Mouse (Mus musculus) urinary bladder, adult 2 months (tissue): ENCODE results near the gene Megf11. TPM values are rescaled to one million over a fixed set of nuclear protein-coding genes. Genes with fewer than 3 reads are reported as not detected.

Experiments used
- DNase-seq: peaks from one replicate; pipeline ENCODE4 v3.0.0; 2022; ENCODE audit warnings: low spot score
- polyA plus RNA-seq: library from polyadenylated mRNA; depleted of rRNA; stranded (reverse); fragments of >200 nt; gene quantifications from 2 replicates; pipeline ENCODE4 v1.2.3, GENCODE M21; 2012

Gene Megf11
- polyA plus RNA-seq, 1 experiment, result 0.17 TPM

GRCm38 (mm10) chr9:64557846-64558530 is 172.6 kb downstream of the Megf11 start:
- DNase-seq, result no peak

DNA sequence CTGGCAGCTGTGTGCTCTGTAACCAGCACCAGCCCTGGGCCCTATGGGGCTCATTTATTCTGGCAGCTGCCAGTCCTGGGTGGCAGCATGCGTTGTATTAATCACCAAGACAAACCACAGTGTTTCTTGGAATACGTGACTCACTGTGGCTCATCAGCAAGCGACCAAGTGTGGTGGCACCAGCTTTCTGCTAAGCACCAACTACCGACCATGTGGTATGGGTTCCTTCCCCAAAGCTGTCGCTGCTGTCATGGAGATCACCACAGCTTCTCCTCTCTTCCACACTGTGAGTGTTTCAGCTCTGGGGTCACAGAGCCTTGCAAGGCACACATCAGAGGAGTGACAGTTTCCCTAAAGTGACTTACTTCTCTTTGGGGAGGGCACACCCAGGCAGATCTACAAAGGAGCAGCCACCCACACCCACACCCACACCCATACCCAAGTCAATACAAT is 178.9 kb downstream of the Megf11 start:
- no peak for DNase-seq

DNA sequence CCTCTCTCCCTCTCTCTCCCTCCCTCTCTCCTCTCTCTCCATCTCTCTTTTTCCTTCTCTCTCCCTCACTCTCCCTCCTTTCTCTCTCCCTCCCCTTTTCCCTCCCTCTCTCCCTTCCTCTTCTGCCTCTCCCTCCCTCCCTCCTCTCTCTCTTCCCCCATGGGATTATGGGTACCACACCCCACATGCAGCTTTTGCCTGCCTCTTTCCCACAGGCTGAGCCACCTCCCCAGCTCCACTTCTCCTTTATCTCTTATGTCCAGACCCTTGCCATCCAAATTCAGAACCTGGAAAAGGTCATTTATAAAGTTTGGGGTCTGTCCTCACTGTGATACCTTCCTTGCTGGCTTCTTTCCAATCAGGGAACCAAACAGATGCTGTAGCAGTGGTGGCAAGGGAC is 180.5 kb downstream of the Megf11 start:
- DNase-seq, result no peak

DNA sequence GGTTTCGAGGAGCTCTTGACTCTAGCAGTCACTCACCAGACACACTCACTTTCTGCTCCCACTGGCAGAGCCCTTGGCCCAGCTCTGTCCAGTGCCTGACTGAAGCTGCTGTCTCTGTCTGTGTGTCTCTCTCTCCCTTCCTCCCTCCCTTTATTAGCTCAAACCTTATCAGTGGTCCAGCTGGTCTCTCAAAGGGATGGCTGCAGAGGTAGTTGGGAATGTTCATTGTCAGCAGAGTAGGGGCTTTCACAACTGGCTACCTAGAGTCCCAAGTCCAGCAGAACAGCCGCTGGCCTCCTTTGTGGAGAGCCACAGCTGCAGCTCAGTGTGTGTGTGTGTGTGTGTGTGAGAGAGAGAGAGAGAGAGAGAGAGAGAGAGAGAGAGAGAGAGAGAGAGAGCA is 180.9 kb downstream of the Megf11 start:
- DNase-seq, result no peak

DNA sequence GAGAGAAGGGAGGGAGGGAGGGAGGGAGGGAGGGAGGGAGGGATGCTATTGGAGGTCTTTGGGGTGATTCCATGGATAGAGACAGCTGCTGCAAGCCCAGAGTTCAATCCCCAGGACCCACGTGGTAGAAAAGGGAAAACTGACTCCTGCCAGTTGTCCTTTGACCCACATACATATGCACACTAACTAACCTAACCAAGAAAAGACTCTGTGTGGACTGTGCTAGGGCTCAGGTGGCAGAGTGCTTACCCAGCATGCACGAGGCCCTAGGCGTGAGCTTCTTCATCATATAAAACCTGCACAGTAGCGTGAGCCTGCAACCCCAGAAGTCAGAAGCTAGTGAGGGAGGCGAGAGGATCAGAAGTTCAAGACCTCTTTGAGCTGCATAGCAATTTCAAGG is 182.1 kb downstream of the Megf11 start:
- no peak for DNase-seq

DNA sequence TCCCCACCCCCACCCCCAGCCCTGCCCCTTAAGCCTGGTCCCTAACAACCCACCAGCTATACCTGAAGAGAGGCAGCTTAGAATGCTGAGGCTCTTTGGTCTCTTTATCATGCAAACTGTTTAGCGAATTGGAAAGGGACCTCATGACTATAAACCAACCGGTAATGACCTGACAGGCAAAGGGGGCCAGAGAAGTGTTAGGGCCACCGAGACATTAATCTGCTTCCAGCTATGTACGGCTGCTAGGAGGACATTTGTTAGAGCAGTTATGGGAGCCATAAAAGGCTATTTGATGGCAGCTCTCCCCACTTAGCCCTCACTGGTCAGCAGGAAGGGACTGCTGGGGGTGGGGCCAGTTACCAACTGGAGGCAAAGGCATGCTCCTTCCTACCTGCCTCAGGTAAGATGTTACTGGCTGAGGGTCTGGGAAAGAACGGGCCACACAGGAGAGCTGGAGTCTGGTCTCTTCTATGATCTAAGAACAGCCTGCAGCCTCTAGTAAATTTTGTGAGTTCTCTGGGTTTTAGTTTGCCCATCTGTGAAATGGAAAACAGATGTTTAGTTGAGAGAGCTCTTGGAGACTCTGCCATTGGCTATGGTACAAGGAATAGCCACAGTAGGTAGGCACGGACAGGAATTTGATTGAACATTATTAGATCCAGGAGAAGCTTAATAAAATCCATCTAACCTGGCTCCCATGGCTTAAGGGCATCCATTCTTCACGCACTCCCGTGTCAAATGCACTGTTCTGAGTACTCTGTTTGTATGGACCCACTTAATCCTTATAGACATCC is 183.2 kb downstream of the Megf11 start:
- DNase-seq, result no peak

- DNase-seq, result no peak
Observed at GRCm38 (mm10) chr9:64570448-64570847, 185.0 kb downstream of the Megf11 start.

GRCm38 (mm10) chr9:64571091-64571490 is 185.7 kb downstream of the Megf11 start:
- no peak for DNase-seq

- no peak for DNase-seq
Observed at GRCm38 (mm10) chr9:64572629-64573190, 187.3 kb downstream of the Megf11 start.

- no peak for DNase-seq
Observed at GRCm38 (mm10) chr9:64575658-64576057, 190.2 kb downstream of the Megf11 start.

DNA sequence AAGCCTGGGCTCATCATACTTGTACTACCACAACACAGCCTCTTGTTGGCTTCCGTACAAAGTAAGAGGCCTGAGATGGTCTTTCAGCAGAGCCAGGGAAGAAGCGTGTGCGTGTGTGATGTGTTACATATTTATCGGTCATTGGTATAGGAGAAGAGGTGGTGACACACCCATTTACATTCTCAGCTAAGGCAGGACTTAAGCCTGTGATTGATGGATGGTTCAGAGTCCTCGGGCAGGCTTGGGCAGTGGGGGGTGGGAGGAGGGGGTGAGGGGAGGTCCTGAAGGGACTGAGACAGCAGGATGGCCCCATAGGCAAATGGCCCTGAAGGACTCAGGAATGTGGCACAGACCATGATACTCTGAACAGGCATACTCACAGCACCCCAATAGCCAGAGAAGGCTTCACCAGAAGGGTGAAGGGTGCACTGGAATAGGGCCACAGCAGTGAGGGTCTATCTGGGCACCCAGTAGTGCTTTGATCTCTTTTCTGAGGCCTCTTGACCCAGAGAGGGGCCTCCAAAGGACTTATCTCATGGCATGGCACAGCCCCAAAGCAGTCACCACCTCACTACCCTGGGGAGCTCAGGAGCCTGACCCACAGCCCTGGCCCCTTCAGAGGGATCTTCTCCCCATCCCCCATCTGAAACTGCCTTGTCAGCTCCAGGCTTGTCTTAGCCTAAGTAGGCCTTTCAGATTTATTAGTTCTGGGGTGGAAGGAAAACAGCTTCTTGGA is 190.9 kb downstream of the Megf11 start:
- no peak for DNase-seq

DNA sequence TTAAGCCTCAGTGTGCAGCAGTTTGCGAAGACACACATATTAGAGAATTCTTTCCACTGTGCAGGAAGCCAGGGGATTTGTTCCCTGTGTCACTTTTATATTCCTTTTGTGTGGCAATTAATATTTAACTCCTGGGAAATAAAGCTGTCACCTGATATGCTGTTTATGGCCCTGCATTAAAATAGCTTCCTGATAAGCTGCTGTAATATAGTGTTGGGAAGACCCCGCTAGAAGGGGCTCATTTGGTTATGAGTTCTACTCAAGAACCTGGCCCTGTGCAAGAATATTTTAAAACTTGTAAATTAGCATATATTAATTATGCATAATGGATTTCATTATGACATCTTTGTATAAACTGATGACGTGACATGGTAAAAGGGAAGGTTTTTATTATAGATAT is 191.7 kb downstream of the Megf11 start:
- DNase-seq, result no peak

DNA sequence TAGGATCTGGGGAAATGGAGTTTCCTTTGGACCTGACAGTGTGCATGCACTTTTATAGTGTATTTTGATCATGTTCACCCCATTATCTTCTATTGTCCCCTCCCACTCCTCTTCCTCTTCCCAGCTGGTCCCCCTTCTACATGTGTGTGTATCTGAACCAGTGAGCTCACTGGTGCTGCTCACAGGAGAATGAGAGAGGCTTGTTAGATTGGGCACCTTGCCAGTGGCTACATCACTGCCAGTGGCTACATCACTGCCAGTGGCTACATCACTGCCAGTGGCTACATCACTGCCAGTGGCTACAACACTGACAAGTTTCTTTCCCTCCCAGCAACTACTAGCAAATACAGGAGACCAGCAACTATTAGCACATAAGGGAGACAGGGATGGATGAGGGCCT is 192.6 kb downstream of the Megf11 start:
- no peak for DNase-seq

- DNase-seq, result no peak
Observed at GRCm38 (mm10) chr9:64579306-64579705, 193.9 kb downstream of the Megf11 start.

DNA sequence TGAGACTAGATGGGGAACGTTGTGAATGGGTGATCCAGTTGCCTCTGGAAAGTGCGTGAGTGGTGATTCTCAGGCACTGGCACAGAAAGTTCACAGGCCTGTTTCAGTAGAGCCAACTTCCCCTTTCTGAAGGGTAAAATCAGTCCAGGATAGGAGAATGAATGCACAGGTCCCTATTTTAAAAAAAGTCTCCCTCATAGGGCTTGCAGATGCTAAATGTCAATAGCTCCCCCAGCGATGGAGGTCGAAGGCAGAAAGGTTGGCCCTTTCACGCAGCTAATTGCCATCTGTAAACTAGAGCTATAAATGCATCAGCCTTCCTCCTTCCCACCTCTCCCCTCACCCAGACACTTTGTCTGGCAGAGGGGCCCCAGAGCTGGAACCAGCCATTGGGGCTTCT is 200.9 kb downstream of the Megf11 start:
- DNase-seq, result no peak

DNA sequence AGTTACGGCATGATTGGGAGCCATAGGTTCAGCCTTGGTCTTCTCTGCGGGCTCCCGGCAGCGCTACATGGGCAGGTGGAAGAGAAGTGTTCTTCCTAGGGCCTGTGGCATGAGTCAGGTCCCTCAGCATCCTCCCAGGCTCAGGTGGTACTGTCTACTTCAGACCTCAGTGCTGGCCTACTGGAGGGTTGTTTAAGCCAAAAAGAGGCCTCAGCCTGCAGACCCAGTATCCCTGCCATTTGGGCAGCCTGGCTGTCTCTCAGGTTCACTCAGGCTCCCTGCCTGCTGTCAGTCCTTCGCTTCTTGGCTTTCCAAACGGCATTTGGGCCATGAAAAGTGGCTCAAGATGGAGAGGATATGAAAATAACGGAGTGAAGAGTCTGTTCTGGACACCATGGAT is 202.6 kb downstream of the Megf11 start:
- DNase-seq, result no peak

GRCm38 (mm10) chr9:64590634-64591041 is 205.2 kb downstream of the Megf11 start:
- no peak for DNase-seq

DNA sequence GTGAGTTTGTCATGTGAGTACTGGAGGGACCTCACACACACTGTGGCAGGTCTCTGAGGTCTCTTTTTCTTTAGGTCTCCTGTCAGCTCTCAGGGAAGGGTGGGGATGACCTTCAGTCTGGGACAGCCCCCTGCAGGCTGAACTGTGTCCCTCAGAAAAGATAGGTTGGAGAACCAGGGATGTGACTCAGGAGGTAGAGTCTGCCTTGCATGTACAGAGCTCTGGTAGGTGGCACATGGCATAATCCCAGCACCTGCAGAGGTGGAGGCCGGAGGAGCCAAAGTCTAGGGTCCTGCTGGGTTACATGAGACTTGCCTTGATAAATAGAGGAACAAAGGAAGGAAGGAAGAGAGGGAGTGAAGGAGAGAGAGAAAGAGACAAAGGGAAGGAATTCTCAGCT is 206.0 kb downstream of the Megf11 start:
- no peak for DNase-seq

- DNase-seq, result no peak
Observed at GRCm38 (mm10) chr9:64594442-64594841, 209.0 kb downstream of the Megf11 start.

GRCm38 (mm10) chr9:64598427-64598826 is 213.0 kb downstream of the Megf11 start:
- no peak for DNase-seq

DNA sequence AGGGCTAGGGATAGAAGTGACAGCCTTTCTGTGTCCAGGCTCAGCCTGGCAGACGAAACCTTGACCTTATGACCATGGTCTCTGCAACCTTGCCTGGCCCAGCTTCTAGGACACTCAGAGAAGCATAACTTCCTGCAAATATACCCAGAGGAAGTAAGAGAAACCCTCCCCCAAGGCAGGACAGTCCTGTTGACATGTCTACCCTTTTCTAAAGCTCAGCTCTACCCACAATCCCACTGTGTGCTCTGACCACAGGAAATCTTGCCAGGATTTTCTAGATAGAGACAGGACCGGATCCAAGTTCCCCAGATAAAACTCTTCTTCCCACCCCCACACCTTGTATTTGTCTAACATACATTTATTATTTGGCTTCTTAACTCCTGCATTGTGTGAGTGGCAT is 215.3 kb downstream of the Megf11 start:
- no peak for DNase-seq

- DNase-seq, result no peak
Observed at GRCm38 (mm10) chr9:64602895-64603294, 217.5 kb downstream of the Megf11 start.
